Mouse (Mus musculus) embryo, embryonic 11.5 days (tissue): ENCODE measurements around the gene Unc93b1.
A peak's percentile ranks its signal among the peaks of the same experiment; 100 is the strongest.

Experiments
- DNase-seq: peaks from one replicate; pipeline ENCODE4 v3.0.0-alpha.2; 2012; ENCODE audit warnings: low read depth, low spot score

The Unc93b1 gene

DNA sequence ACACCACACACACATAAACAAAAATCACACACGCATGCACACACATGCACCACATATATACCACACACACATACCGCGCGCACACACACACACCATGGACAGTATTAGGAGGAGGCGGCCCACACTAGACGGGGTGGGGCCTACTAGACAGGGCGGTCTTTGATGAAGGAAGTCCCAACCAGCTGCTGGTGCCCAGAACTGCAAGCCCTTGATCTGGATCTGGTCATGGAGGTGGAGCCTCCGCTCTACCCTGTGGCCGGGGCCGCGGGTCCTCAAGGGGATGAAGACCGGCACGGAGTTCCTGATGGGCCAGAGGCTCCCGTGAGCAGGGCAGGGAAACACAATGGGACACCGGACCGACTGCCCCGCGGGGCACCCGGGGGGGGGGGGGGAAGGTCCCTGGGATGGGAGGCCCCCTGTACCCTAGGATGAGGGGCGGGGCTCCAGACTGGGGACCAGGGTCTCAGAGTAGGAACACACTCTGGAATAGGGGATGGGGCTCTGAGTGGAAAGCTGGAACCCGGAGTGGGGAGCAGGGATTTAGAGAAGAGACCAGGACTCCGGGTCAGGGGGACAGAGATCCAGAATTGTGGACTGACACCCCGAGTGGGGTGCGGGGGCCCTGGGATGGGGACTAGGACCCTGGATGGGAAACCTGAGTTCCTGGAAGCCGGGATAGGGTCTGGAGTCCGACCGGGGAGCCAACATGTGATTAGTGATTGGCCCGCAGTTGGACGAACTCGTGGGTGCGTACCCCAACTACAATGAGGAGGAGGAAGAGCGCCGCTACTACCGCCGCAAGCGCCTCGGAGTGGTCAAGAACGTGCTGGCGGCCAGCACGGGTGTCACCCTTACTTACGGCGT, at the start of gene Unc93b1:
Gene Unc93b1 (plus strand): TSS at position 155 of the 864 bp plus-strand sequence.
- no peak for DNase-seq

DNA sequence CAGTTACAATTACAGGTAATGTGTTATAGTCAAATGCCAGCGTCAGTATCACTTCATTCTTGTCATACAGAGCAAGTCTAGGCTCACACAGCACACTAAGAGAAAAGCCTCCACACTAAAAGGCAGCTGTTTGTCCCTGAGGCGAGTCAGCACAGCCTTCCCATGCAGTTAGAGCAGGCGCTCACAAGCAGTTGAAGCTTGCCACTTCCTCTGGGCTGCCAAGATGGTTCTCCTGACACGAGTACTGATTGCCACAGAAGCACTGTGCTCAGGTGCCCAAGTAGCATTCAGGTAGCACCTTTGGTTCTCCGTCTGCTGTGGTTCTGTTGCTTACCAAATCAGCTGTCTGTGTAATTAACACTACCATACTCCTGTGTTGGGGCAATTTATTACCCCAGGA, 45.9 kb upstream of the Unc93b1 start:
- no peak for DNase-seq

DNA sequence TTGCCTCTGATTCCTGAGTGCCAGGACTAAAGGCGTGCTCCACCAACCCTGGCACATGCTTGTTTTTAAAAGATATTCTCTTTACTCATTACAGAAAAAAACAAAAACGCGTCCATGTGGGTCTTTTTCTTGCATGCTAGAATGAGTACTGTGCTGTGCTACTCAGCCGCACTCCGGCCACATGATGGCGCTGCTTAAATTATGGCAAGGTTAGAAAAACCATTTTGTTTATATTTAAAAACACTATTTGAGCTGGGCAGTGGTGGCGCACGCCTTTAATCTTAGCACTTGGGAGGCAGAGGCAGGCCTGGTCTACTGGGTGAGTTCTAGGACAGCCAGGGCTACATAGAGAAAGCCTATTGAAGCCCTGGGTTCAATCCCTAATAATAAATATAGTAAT, 44.8 kb upstream of the Unc93b1 start:
- DNase-seq, result no peak

DNA sequence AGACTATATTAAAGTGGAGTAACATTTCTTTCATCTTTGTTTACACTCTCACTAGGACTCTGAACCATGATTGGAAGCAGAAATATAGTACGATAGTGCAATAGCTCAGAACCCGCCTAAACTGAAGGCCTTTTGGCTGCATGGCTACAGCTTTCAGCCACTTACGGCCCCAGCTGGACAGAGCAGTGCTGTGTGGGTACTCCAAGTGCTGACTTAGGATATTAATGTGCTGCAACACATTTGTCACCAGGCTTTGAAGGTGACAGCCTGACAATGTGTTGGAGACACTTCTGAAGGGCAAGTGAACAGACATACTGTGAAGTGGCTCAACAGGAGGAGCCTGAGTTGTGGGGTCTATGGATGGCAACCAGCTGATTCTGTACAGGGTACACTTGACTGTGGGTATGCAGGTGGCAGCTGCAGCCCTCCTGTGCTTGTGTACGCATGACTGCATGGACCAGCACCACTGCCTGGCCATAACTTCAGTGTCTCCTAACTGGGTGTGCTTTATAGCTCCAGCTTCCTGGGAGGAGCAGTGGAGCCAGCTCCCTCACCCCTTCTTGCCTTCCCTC, 41.4 kb upstream of the Unc93b1 start:
- DNase-seq, result no peak

DNA sequence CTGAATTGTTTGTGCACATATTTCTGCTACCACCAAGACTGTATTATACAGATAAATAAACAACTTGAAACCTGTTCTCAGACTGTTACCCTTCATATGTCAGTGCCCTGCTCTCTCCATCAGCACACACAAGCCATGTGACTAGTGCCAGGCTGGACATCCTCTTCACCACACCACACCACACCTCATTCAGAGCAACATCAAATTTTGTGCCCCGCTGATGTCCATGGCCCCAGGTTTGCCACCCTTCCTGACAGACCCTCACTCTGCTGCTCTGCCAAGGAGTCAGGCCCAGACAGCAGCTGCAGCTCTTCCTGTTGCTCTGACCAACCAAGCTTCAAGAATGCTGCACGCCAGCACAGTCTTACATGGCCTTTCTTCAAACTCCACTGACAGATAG, 40.7 kb upstream of the Unc93b1 start:
- no peak for DNase-seq

DNA sequence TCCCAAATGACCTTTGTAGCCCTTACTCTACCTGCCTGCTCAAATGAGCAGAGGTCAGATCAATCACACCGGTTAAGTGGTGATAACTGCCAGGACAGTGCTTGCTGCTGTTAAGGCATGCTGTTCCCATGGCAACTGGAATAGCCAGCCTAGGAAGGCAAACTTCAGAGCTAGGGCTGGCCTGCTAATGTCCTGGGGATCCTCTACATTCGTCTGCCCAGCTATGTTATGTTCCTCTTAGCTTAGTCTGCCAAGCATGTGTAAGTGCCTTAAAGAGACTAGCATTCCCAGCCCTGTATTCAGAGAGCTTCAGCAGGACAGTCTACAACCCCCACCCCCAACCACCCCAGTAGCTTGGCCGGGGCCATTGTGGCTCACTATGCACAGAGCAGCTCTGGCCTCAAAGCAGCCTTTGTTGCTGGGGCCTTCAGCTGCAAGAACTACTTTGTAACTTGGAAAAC, 39.8 kb upstream of the Unc93b1 start:
- DNase-seq, result no peak

DNA sequence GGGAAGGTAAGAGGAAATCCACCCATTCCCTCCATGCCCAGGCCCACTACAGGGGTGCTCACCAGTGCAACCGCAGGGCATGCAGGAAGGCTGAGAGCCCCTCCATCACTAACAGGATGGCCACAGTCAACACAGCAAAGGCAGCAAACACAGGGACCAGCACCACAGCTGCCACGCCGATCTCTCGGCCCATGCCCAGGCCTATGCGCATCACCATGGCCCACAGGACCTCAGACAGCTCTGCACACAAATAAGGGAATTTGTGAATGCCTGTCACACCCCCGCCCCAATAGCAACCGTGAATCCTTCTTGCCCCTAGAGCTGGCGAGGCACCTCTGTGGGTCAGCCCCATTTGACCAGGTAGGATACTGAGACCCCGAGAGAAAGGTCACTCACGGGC, 38.8 kb upstream of the Unc93b1 start:
- no peak for DNase-seq

DNA sequence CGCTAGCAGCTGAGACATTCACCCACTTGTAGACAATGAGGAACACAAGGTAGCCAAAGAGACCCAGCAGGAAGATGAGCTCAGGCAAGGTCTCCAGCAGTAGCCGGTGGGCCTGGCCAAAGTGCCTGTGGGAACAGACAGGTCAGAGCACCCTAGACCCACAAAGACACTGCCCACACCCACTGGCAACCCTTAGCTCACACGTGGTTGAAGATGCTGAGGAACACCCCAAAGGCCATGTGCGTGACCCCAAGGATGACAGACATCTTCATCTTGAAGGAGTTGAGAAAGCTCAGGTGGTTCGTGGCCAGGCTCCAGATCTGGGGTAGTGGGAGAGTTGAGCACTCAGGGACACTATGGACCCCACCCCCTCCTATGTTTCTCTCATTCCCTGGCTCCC, 37.4 kb upstream of the Unc93b1 start:
- no peak for DNase-seq

DNA sequence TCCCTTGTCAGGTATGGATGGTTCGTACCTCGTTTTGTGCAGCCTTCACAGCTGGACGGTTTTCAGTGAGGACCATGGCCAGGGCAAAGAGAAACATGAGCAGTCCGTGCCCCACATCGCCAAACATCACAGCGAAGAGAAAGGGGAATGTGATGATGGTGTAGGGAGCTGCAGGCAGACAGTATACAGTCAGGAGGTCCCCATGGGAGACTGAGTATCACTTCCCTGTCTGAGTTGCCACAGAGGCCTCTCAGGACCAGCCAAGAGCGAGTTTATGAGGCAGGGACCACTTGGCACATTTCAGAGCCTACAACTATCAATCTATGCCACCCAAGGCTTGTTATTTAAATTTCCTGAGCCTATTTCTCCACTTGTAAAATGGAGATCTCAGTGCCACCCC, 36.0 kb upstream of the Unc93b1 start:
- DNase-seq, result no peak

DNA sequence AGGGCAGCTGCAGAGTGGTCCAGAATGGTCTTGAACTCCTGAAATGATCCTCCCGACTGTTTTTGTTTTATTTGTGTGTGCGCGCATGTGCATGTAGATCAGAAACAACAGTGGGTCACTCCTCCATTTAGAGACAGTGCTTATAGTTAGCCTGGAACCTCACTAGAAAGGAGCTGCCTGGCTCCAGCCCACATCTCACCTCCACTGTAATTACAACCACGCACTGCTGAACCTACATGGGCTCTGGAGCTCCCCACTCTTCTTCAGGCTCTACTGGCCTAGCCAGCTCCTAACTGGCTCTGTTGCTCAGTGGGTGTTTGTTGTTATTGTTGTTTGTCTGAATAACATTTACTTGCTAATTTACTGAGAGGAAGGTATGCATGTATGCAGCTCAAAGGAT, 35.4 kb upstream of the Unc93b1 start:
- DNase-seq, result no peak

DNA sequence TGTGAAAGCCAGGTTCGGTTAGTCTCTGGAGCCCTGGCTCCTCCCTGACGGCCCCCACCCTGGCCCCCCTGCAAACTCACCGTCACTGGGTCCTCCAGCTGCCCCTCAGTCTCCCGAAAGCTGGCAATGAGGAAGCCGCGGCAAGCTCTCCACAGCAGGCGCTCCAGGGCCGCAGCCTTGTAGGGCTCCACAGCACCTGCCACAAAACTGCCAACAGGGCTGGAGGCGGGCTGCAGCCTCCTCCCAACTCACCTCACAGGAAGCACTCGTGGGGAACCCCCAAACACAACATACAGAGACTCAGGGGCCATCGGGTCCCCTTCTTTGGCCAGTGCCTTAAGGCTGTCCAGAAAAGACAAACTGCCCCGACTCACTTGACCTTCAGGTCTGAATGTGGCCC, 32.0 kb upstream of the Unc93b1 start:
- no peak for DNase-seq

DNA sequence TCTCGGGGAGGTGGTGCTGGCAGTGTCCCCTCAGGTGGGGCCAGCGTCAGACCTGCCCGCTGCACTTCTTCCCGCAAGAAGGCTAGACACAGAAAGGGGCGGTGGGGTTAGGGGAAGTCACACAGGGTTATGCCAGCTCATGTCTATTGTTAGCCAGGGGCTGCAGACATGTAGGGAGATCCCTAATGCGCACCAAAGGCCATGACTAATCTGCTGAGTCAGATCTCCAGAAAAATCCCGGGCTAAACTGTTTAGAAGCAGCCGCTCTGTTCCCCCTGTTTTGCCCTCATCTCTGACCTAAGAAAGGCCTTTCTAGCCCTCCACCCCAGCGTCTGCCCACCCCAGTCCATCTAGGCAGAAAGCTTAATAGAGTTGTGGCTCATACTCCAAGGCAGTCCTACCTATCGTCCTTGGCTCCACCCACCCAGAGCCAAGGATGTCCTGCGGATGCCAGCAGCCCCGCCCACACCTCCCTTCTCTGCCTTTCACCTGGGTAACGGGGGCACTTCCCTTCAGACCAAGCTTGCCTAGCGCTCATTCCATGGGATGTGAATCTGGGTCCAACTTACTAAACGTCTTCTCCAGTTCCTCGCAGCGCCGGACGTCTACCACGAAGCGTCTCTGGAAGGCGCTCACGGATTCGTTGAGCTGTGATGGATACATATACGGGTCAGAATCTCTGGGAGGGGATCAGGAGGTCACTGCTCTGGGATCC, 31.2 kb upstream of the Unc93b1 start:
- no peak for DNase-seq

DNA sequence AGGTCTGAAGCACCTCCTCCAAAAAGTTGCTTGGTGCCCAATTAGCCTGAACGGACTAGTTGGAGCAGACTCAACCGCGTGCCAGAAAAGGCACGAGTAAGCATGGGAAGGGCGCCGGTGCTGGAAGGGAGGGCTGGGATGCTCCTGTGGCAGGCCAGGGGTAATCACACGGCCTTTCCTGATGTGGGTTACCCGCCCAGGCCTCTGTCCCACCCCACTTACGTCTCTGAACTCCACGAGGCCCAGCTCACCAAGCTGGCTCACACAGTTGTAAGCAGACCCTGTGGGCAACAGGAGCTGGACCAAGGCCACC, 30.7 kb upstream of the Unc93b1 start:
- no peak for DNase-seq

DNA sequence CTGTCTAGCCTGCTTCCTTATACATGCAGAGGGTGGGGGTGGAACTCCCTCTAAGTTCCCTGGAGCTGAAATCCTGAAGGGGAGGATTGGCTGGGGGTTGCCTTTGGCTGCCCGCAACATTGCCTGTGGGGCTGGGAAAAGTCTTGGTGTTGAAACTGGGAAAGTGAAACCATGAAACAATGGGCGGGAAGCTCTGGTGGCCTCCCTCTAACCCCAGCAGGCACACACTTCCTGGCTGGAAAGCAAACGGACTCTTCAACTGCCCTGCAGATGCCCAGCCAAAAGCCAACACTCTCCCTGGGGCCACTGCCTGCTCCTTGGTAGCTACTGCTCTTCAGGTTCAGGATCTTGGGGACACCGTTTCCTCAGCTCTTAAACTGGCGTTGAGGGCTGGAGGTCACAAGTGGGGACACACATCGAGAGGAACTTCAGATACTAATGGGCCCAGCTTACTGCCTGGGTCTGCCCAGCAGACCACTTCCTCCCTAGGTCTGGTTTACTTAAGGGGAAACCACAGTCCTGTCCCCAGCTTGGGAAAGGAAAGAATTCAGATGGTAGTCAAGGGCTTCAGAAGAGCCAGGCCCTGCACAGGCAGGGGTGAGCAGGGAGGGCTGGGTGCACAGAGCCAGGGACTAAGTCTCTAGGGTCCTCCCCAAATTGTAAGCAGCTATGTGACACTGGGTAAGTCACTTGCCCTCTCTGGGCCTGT, 29.6 kb upstream of the Unc93b1 start:
- no peak for DNase-seq

DNA sequence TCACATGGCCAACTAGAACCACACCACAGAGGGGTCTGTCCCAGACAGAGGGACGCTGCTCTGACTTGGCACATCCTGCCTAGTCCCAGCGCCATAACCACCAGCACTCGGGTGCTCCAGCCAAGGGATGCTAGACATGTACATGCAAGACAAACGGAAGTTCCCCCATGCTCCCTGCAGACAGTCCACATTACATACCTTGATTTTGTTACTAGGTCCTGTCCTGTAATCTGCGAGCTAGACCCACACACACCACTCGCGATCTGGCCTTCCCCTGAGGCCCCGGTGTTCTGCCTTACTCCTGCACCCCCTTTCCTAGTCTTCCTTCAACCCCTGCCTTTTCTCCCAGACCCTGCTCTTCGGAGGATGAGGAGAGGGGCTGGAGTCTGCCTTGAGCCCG, 28.7 kb upstream of the Unc93b1 start:
- DNase-seq, result no peak

DNA sequence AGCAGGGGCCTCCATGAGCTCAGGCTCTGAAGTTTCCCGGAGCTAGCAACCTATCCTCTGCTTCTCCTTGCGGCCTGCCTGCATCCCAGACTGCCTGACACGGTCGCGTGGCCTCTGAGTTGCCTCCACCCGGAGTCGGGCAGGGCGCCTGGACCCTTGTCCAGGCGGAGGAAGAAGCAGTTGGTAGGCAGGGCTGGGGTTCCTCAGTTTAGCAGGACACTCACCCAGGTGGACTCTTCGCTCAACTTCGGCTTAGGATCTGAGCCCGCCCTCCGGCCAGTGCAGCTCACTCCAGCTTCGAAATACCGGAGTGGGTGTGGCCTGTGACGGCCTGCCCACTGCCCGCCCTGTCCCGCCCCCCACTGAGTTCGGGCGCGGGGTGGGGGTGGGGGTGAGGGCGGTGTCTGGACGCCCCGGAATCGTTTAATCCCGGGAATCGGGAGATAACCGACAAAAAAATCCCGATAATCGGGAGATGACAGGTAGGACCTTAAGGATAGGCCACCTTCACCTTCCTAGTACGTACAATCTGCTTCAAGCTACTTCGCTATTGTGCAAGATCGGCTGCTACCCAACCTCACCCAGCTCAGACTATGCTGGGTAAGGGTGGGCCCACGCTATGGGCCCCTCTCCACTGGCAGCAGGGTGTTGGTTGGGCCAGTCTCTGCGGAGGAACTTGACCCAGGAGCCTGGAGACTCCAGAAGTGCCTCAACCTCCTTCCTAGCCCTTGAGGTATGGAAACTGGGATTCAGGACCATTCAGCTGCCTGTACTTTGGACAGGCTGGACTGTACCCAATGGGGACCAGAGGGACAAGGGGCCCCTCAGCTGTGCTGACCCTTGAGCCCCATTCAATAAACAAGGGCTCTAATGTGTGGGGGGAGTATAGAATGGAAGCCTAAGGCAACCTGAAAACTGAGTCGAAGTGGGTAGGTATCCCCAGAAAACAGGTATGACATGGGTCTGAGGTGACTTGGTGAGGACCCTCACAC, 27.9 kb upstream of the Unc93b1 start, which contains the start of gene Tcirg1:
Gene Tcirg1 (minus strand): TSS at position 339 of the 992 bp plus-strand sequence.
- DNase-seq, result peak; percentile 54

DNA sequence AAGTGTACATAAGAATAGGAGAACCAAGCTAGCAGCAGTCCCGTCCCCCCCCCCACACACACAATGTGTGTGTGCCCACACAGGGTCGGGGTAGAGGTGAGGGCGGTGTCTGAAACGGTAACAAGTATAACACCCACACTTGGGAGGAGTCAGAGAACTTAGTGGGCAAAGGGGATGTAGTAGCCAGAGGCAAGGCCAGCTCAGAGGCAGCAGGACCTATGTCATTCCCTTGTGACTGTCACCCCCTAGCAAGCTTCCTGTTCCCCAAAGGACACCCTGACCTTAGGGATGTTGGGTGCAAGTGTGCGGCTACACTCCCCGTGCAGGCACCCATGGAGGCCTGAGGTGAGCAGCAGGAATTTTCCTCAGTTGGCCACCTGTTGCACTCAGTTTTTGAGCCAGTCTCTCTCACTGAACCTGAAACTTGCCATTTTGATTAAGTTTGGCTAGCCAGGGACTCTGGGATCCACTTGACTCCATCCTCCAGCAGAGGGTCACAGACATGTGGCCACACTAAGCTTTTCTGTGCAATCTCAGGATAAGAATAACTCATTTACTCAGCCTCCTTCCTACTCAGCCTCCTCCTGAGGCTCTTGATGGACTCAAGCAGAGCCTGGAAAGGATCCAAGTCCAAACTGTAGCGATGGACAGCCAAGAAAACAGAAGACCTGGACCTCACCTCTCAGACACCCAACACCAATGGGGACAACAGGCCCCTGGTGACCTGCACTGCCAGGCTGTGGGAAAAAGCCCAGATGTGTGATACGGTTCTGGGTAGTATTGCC, 26.9 kb upstream of the Unc93b1 start:
- no peak for DNase-seq

DNA sequence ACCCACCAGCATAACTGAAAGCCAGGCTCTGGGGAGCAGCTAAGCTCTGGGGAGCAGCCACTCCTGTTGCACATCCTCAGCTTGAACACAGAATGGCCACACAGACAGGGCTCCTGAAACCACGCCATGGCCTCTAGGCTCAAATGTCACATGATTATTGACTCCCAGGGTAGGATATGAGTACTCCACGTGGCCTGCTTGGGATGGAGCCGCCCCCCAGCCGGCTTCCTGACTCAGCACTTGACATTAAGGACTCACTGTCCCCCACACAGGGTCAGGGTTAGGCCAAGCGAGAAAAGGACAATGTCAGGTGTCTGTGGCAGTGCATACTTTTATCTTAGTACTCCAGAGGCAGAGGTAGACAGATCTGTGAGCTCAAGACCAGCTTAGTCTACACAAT, 24.8 kb upstream of the Unc93b1 start:
- DNase-seq, result no peak

DNA sequence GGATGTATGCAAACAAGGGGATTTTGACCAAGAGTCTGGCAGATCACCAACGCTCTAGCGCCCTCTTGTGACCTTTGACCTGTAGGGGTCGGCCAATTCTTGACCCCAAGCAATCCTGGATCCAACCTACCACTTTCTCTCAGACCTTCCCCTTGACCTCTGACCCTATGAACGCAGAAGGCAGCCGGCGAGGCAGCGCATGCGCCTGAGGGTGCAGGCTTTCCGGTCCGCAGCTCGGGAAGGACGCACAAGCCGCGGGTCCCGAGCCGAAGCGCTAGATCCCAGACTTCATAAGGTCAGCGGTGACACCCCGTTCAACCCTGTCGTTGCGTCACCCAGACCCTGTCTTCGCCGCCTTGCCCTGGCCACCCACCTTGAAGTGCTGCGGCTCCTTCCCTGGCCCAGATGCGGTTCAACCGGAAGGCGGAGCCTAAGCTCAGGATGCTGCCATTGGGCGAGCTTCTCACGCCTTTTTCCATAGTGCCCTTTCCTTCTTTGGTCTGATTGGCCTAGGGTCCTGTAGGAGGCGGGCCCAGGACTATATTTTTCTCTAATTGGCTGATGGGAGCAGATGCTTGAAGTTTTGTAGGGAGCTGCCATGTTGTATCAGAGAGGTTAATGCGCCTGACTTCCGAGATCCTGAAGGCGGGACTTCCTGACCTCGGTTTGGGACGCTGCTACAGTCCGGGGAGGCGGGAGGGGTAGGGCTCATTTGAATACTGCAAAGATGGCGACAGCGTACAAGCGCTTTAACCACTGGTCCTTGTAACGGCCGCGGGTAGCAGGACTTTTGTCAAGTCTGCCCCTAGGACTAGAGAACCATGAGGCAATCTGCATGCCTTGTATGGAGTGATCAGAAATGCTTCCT, 22.4 kb upstream of the Unc93b1 start, which contains the start of gene Ndufs8:
Gene Ndufs8 (minus strand): TSS at position 438 of the 868 bp plus-strand sequence.
- peak; percentile 94 for DNase-seq
